Mouse (Mus musculus) midbrain, embryonic 10.5 days (tissue): ENCODE results near the gene Btbd19. TPM values are rescaled to one million over a fixed set of nuclear protein-coding genes. Genes with fewer than 3 reads are reported as not detected.

Experiments used
- DNase-seq: peaks from one replicate; pipeline ENCODE4 v3.0.0-alpha.2; 2017; ENCODE audit warnings: low spot score
- H3K27ac ChIP-seq: fragments of 300-500 bp; sonication (generic); replicated peaks from 2 replicates; pipeline ENCODE4 v1.5.1; 2016; ENCODE audit warnings: mild to moderate bottlenecking
- H3K27me3 ChIP-seq: fragments of 300-500 bp; sonication (generic); 2 replicates; pipeline ENCODE4 v1.6.1; 2016; ENCODE audit warnings: low read depth, mild to moderate bottlenecking; ENCODE audit not compliant: poor library complexity, severe bottlenecking
- H3K36me3 ChIP-seq: fragments of 300-500 bp; sonication (generic); 2 replicates; pipeline ENCODE4 v1.6.1; 2016; ENCODE audit warnings: mild to moderate bottlenecking, moderate library complexity
- H3K4me1 ChIP-seq: fragments of 300-500 bp; sonication (generic); 2 replicates; pipeline ENCODE4 v1.6.1; 2016
- H3K4me3 ChIP-seq: fragments of 300-500 bp; sonication (generic); 2 replicates; pipeline ENCODE4 v1.5.1; 2016; ENCODE audit warnings: mild to moderate bottlenecking, moderate library complexity
- H3K9me3 ChIP-seq: fragments of 300-500 bp; sonication (generic); replicated peaks from 2 replicates; pipeline ENCODE4 v1.6.1; 2016; ENCODE audit warnings: mild to moderate bottlenecking
- WGBS: fragments of 180-500 bp; shearing (Covaris S2); methylation state at CpG from one replicate; pipeline ENCODE4 v1.1.7; 2016; 5-methylcytosine and 5-hydroxymethylcytosine counted together
- polyA plus RNA-seq: library from polyadenylated mRNA; unstranded; fragments of >200 nt; fragmentation: Nextera tagmentation; extraction: Ambion mirVana; gene quantifications from 2 replicates; pipeline ENCODE4 v1.2.1, GENCODE M21; 2016

Gene Btbd19
- polyA plus RNA-seq, 1 experiment from 2014 or later, result 5.4 TPM

GRCm38 (mm10) chr4:117101218-117101617, 24.3 kb downstream of the Btbd19 start:
- H3K9me3 ChIP-seq, result no peaks in the 10 kb centered on the region
- peak; percentile 40 for DNase-seq
- WGBS, result 51% methylated on average over 7 of the region's 7 CpGs
- peaks cover 36% of the 10 kb centered on the region for H3K27me3 ChIP-seq
- peaks cover 47% of the 10 kb centered on the region for H3K4me1 ChIP-seq
- H3K4me3 ChIP-seq, result no peak overlapping the region
- H3K27ac ChIP-seq, result 0 out of 2 replicates have a peak overlapping the region, but pooled peaks have one; percentile 28
- H3K36me3 ChIP-seq, result peaks cover 61% of the 10 kb centered on the region

DNA sequence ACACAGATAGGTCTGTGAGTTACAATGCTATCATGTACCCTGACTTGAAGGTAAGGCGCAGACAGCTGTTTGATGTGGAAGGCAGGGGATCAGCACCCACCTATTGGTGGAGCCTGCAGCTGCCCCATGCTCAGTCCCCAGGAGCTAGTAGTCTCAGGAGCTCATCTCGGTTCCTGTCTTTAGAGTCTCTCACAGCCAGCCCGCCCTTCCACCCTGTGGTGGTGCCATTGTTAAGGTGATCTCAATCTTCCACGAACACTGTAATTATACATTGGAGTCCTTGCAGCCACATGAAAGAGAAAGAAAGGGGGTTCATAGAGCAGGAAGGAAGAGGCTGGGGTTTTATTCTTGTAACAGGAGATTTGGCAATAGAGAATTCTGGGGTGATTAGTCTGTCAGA, 25.5 kb downstream of the Btbd19 start:
- no peaks in the 10 kb centered on the region for H3K9me3 ChIP-seq
- no peak for DNase-seq
- no peak overlapping the region for H3K4me3 ChIP-seq
- H3K27ac ChIP-seq, result no peak overlapping the region
- WGBS, result 82% methylated on average over 4 of the region's 4 CpGs
- H3K27me3 ChIP-seq, result peaks cover 40% of the 10 kb centered on the region
- H3K36me3 ChIP-seq, result peaks cover 51% of the 10 kb centered on the region
- H3K4me1 ChIP-seq, result peaks cover 50% of the 10 kb centered on the region

DNA sequence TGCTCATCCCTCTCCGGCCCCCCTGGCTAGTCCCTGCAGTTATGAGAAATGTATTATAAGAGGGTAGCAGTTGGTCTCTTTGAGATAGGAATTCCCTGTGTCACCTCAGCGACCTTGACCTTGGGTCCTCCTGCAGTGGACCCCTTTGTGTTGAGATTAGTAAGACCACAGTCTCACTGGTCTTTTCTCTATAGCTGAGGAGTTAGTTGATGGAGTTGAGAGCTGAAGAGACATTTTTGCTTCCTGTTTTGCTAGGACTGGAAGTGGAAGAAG, 26.8 kb downstream of the Btbd19 start:
- Histone ChIP-seq H3K9me3 (no peaks in the 10 kb centered on the region), H3K36me3 (peaks cover 37% of the 10 kb centered on the region), H3K4me3 (peak overlapping the region; percentile 76), H3K27ac (peak overlapping the region; percentile 90), H3K4me1 (peaks cover 59% of the 10 kb centered on the region), H3K27me3 (peaks cover 52% of the 10 kb centered on the region)
- no peak for DNase-seq
- WGBS, result 57% methylated on average over 2 of the region's 2 CpGs

- peak; percentile 35 for DNase-seq
- Histone ChIP-seq H3K27ac (peak overlapping the region; percentile 90), H3K27me3 (peaks cover 52% of the 10 kb centered on the region), H3K4me1 (peaks cover 59% of the 10 kb centered on the region), H3K9me3 (no peaks in the 10 kb centered on the region), H3K4me3 (peak overlapping the region; percentile 76), H3K36me3 (peaks cover 32% of the 10 kb centered on the region)
- WGBS, result 59% methylated on average over 8 of the region's 8 CpGs
Observed at GRCm38 (mm10) chr4:117097969-117098763, 27.4 kb downstream of the Btbd19 start.

DNA sequence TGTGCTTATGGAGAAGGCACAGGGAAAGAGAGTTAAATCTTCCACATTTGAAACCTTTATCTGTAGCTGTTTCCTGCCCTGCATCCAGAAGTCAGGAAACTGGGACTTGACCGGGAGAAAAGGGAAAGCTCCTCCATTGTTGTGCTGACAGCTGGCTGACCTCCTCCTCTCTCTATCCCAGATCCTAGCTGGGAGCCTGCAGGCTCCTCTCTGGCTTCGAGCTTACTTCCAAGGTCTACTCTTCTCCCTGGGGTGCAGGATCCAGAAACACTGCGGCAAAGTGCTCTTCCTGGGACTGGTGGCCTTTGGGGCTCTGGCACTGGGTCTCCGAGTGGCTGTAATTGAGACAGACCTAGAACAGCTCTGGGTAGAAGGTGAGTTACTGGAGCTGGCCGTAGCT, 28.9 kb downstream of the Btbd19 start:
- H3K27me3 ChIP-seq, result peaks cover 52% of the 10 kb centered on the region
- DNase-seq, result peak; percentile 36
- WGBS, result 19% methylated on average over 5 of the region's 5 CpGs
- peak overlapping the region; percentile 76 for H3K4me3 ChIP-seq
- H3K4me1 ChIP-seq, result peaks cover 55% of the 10 kb centered on the region
- peak overlapping the region; percentile 90 for H3K27ac ChIP-seq
- no peaks in the 10 kb centered on the region for H3K9me3 ChIP-seq
- peaks cover 20% of the 10 kb centered on the region for H3K36me3 ChIP-seq

- H3K4me1 ChIP-seq, result peaks cover 51% of the 10 kb centered on the region
- peak; percentile 92 for DNase-seq
- peak within 1 kb of the TSS; percentile 90 for H3K27ac ChIP-seq
- peaks cover 12% of the 10 kb centered on the region for H3K36me3 ChIP-seq
- H3K4me3 ChIP-seq, result peak within 1 kb of the TSS; percentile 76
- no peaks in the 10 kb centered on the region for H3K9me3 ChIP-seq
- under 1% methylated on average over 50 of the region's 50 CpGs for WGBS
- H3K27me3 ChIP-seq, result peaks cover 51% of the 10 kb centered on the region
Observed at GRCm38 (mm10) chr4:117095551-117096452, 29.7 kb downstream of the Btbd19 start, which contains the start of gene Ptch2. Gene Ptch2 (plus strand): TSS chr4:117096075.

DNA sequence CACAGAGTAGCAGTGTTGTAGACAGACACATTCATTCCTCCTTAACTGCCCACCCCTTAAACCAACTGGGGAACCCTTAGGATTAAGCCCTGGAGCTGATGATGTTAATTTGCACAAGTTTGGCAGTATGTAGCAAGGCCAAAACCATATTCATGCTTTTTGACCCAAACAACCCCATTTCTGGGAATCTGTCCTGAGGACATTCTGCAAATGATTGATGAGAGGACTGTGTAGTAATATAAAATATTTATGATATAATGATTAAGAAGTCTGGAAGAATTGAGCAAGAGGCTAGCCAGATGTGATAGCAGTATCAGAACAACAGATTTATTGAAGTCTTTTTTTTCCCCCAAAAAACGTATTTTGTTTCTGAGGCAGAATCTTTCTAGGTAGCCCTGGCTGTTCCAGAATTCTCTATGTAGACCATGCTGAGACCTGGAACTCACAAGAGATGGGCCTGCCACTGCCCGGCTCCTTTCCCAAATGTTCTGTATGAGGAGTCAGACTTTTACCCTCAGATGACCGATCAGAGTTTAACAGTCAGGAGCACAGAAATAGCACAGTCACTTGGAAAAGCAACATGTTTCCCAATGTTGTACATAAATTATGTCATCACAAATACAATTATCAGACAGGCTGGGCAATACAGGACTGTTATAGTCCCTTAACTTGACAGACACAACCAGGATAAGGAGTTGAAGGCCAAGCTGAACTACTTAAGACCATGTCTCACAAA, 30.7 kb downstream of the Btbd19 start:
- Histone ChIP-seq H3K27ac (peak overlapping the region; percentile 90), H3K27me3 (peaks cover 41% of the 10 kb centered on the region), H3K4me3 (0 out of 2 replicates have a peak overlapping the region, but pooled peaks have one; percentile 76), H3K36me3 (peaks cover 2% of the 10 kb centered on the region; the same call in 1 of the 2 replicates), H3K9me3 (no peaks in the 10 kb centered on the region), H3K4me1 (peaks cover 51% of the 10 kb centered on the region)
- 83% methylated on average over 3 of the region's 3 CpGs for WGBS
- no peak for DNase-seq

GRCm38 (mm10) chr4:117090586-117090985, 34.9 kb downstream of the Btbd19 start:
- DNase-seq, result no peak
- Histone ChIP-seq H3K4me3 (no peak overlapping the region), H3K36me3 (peaks cover 22% of the 10 kb centered on the region), H3K27me3 (peaks cover 16% of the 10 kb centered on the region), H3K9me3 (no peaks in the 10 kb centered on the region), H3K27ac (no peak overlapping the region), H3K4me1 (peaks cover 20% of the 10 kb centered on the region)
- 84% methylated on average over 7 of the region's 7 CpGs for WGBS

DNA sequence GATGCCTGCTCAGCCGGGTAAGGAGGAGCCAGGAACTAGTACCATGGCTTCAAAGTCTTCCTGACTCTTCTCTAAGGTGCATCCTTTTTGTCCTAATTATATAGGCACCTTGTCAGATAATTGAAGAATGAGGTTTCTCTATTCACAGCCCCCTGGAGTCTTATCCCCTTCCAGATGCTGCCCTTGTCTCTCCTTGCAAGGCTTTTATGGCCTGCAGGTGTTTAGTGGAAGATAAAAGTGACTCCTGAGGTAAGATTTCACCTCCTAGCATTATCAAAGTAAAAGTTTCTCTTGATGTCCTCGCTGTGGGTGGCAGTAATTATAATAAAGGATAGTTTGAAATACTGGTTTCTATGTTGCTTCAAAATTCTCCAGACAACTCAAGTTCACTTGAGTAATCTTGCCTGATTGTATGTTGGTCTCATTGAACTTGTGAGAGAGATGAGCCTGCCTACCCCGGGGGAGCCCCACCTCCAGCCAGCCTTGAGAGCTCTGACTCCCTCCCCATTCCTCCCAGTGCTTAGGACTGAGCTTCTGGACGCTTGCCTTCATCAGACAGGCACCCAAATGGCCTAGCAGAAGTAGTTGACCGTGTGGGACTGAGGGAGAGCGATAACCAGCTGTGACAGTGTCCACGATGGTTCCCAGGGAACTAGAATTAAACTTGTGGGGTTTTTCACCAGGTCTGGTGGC, 37.4 kb downstream of the Btbd19 start:
- H3K4me1 ChIP-seq, result peaks cover 6% of the 10 kb centered on the region; the same call in 1 of the 2 replicates
- H3K27me3 ChIP-seq, result no peaks in the 10 kb centered on the region
- 86% methylated on average over 7 of the region's 7 CpGs for WGBS
- peaks cover 31% of the 10 kb centered on the region for H3K36me3 ChIP-seq
- H3K4me3 ChIP-seq, result no peak overlapping the region
- no peaks in the 10 kb centered on the region for H3K9me3 ChIP-seq
- no peak overlapping the region for H3K27ac ChIP-seq
- DNase-seq, result no peak

GRCm38 (mm10) chr4:117071183-117071582, 54.3 kb downstream of the Btbd19 start:
- 94% methylated on average over 5 of the region's 5 CpGs for WGBS
- DNase-seq, result no peak
- Histone ChIP-seq H3K4me3 (no peak overlapping the region), H3K36me3 (peaks cover 85% of the 10 kb centered on the region), H3K27me3 (peaks cover 53% of the 10 kb centered on the region), H3K9me3 (no peaks in the 10 kb centered on the region), H3K4me1 (no peaks in the 10 kb centered on the region), H3K27ac (no peak overlapping the region)

- 91% methylated on average over 4 of the region's 4 CpGs for WGBS
- Histone ChIP-seq H3K9me3 (no peaks in the 10 kb centered on the region), H3K36me3 (peaks cover 90% of the 10 kb centered on the region), H3K27me3 (peaks cover 59% of the 10 kb centered on the region), H3K4me1 (no peaks in the 10 kb centered on the region), H3K4me3 (no peak overlapping the region), H3K27ac (no peak overlapping the region)
- no peak for DNase-seq
Observed at GRCm38 (mm10) chr4:117070624-117071023, 54.9 kb downstream of the Btbd19 start.

DNA sequence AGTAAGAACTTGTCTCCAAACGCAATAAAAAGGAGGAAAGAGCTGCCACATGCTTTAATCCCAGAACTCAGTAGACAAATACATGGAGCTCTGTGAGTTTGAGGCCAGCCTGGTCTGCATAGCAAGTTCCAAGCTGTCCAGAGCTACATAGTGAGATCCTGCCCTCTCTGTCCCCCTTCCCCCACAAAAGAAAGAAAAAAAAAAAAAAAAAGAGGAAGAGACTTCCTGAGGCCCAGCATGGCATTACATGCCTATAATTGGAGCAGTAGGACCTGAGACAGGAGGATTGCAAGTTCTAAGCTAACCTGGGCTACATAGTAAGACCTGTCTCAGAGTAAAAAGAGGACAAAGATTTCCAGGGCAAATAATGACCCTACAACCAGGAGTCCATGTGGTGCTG, 55.9 kb downstream of the Btbd19 start:
- H3K27me3 ChIP-seq, result peaks cover 68% of the 10 kb centered on the region
- WGBS, result 88% methylated on average over 1 of the region's 1 CpGs
- no peaks in the 10 kb centered on the region for H3K4me1 ChIP-seq
- H3K4me3 ChIP-seq, result no peak overlapping the region
- peaks cover 97% of the 10 kb centered on the region for H3K36me3 ChIP-seq
- no peak for DNase-seq
- no peak overlapping the region for H3K27ac ChIP-seq
- H3K9me3 ChIP-seq, result no peaks in the 10 kb centered on the region
